Mouse (Mus musculus) liver, embryonic 14.5 days (tissue): ENCODE measurements around the gene Tas1r1. TPM values are rescaled to one million over a fixed set of nuclear protein-coding genes. Genes with fewer than 3 reads are reported as not detected.

Experiments used
- ATAC-seq: fragments of 200-750 bp; cut with Nextera tagmentation; 2 replicates; pipeline ENCODE4 v1.8.0; 2017; ENCODE audit warnings: moderate number of reproducible peaks, mild to moderate bottlenecking, moderate library complexity; ENCODE audit not compliant: insufficient read depth
- DNase-seq, 3 experiments: peaks; one replicate each; pipeline ENCODE4 v3.0.0-alpha.2; 2012 to 2013; ENCODE audit warnings: low read depth in 3 of 3, low spot score in 3 of 3
- H3K27ac ChIP-seq: fragments of 300-500 bp; sonication (generic); 2 replicates; pipeline ENCODE4 v1.5.1; 2014; ENCODE audit warnings: moderate library complexity, mild to moderate bottlenecking, control low read depth, inconsistent platforms
- H3K27me3 ChIP-seq: fragments of 300-500 bp; sonication (generic); 2 replicates; pipeline ENCODE4 v1.6.1; 2014; ENCODE audit warnings: mild to moderate bottlenecking, low read length, moderate library complexity; ENCODE audit not compliant: control insufficient read depth, insufficient read depth
- H3K36me3 ChIP-seq: fragments of 300-500 bp; sonication (generic); replicated peaks from 2 replicates; pipeline ENCODE4 v1.6.1; 2014; ENCODE audit warnings: low read depth; ENCODE audit not compliant: control insufficient read depth, insufficient read depth
- H3K4me1 ChIP-seq, 2 experiments: fragments of 200-500 bp in 1 of 2; fragments of 300-500 bp in 1 of 2; sonication (generic) in 1 of 2; replicated peaks; 2 replicates each; pipeline ENCODE4 v1.6.1; 2012 to 2014; ENCODE audit warnings: antibody characterized with exemption in 1 of 2, inconsistent platforms in 1 of 2, low read length in 1 of 2; ENCODE audit not compliant: control insufficient read depth in 2 of 2, insufficient read depth in 2 of 2
- H3K4me2 ChIP-seq: fragments of 300-500 bp; sonication (generic); 2 replicates; pipeline ENCODE4 v1.6.1; 2014; ENCODE audit warnings: low read depth, mild to moderate bottlenecking, control low read depth, moderate library complexity
- H3K4me3 ChIP-seq, 2 experiments: fragments of 200-500 bp in 1 of 2; fragments of 300-500 bp in 1 of 2; sonication (generic) in 1 of 2; 2 replicates each; pipeline ENCODE4 v1.5.1; 2012 to 2014; ENCODE audit warnings: low read depth in 2 of 2, low read length in 2 of 2, mild to moderate bottlenecking in 2 of 2, control low read depth in 1 of 2, inconsistent platforms in 1 of 2, moderate library complexity in 1 of 2; ENCODE audit not compliant: insufficient read depth in 1 of 2
- H3K9ac ChIP-seq: fragments of 300-500 bp; sonication (generic); replicated peaks from 2 replicates; pipeline ENCODE4 v1.6.1; 2014; ENCODE audit warnings: mild to moderate bottlenecking, control low read depth, moderate library complexity
- H3K9me3 ChIP-seq: fragments of 300-500 bp; sonication (generic); 2 replicates; pipeline ENCODE4 v1.6.1; 2016; ENCODE audit warnings: low read length, mixed read lengths; ENCODE audit not compliant: control insufficient read depth
- CTCF ChIP-seq: IDR thresholded peaks from 2 replicates; pipeline ENCODE4 v1.5.1; 2016; ENCODE audit warnings: antibody characterized with exemption, low read depth, control low read depth
- EP300 ChIP-seq: IDR thresholded peaks from 2 replicates; pipeline ENCODE4 v1.6.1; 2016; ENCODE audit warnings: antibody characterized with exemption, low read depth
- WGBS: fragments of 180-500 bp; shearing (Covaris S2); extraction: QIAGEN DNeasy Blood & Tissue Kit; methylation state at CpG from one replicate; pipeline ENCODE4 v1.1.7; 2014; ENCODE audit not compliant: insufficient replicate concordance; 5-methylcytosine and 5-hydroxymethylcytosine counted together
- polyA plus RNA-seq, 2 experiments: library from polyadenylated mRNA; depleted of rRNA in 1 of 2; stranded (reverse) in 1 of 2; unstranded in 1 of 2; fragments of >200 nt; fragmentation: Nextera tagmentation in 1 of 2; extraction: Ambion mirVana in 1 of 2; gene quantifications; 2 replicates each; pipeline versions ENCODE4 v1.2.1 to v1.2.3; 2012 to 2014

Tas1r1 gene
- polyA plus RNA-seq, 2 experiments = 0.03 TPM; not detected in 1

DNA sequence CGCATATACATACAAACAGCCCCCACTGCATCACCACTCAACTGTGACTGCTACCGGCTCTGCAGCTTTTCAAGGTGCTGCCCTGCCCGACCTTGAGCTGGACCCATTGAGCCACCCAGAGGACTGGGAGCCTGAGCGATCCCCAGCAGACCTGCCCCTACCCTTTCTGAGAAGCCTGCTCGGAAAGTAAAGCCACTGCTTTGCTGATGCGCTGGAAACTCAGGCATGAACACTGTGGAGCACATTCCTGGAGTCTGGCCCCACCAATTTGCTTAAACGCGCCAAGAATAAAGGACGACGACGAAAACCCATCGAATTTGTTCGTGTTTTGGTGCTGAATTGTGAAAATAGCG is 30.2 kb downstream of the Tas1r1 start:
- no peaks in the 10 kb centered on the region for H3K9me3 ChIP-seq
- DNase-seq = no peak
- no peaks in the 10 kb centered on the region; the same call in 1 of the 2 replicates for H3K36me3 ChIP-seq
- peak overlapping the region; percentile 58 to 92 for H3K4me3 ChIP-seq
- peaks cover 27 to 28% of the 10 kb centered on the region in 2 experiments for H3K4me1 ChIP-seq
- no peak for ATAC-seq
- WGBS = 2% methylated on average over 14 of the region's 14 CpGs
- TF ChIP-seq EP300 (no peak), CTCF (no peak)
- H3K9ac ChIP-seq = peak overlapping the region; percentile 61
- H3K27me3 ChIP-seq = peaks cover 15% of the 10 kb centered on the region
- no peak overlapping the region for H3K27ac ChIP-seq
- peak overlapping the region; percentile 100 for H3K4me2 ChIP-seq

DNA sequence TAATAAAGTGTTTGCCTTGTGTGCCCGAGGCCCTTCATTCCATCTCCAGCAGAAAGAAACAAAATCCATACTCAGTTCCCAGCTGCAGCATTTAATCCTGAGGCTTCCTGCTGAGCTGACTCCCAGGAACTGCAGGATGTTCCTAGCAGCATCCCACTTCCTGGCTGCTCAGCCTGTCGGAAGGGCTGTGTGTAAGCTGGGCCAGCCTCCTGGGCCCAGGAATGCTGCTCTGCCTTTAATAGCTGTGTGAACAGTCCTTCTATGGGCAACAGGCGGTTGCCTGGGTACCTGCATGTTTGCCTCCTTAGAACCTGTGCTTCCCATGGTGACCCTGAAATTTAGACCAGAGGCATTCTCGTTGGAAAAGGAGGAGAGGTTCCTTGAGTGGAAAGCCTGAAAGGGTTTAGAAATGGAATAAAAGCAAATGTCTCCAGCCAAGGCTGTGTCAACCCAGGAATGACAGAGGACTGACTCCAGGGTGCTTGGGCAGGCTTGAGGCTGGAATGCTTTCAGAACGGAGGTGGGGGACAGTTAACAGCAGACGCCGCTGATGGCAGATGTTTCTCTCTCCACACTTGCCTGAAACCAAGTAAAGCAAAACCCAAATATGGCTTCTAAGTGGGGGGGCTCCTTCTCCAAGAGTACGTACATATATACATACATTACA is 30.8 kb downstream of the Tas1r1 start:
- ATAC-seq (no peak), DNase-seq (no peak)
- Histone ChIP-seq H3K36me3 (no peaks in the 10 kb centered on the region; the same call in 1 of the 2 replicates), H3K9me3 (no peaks in the 10 kb centered on the region), H3K27me3 (peaks cover 15% of the 10 kb centered on the region), H3K27ac (no peak overlapping the region), H3K9ac (peak overlapping the region; percentile 61), H3K4me2 (peak overlapping the region; percentile 100), H3K4me3 (peak overlapping the region in 1 of 2 experiments; percentile 92; a peak in 2 of 4 replicates), H3K4me1 (peaks cover 27 to 28% of the 10 kb centered on the region in 2 experiments)
- no peak for TF ChIP-seq CTCF
- no peak for TF ChIP-seq EP300
- 30% methylated on average over 8 of the region's 8 CpGs for WGBS

DNA sequence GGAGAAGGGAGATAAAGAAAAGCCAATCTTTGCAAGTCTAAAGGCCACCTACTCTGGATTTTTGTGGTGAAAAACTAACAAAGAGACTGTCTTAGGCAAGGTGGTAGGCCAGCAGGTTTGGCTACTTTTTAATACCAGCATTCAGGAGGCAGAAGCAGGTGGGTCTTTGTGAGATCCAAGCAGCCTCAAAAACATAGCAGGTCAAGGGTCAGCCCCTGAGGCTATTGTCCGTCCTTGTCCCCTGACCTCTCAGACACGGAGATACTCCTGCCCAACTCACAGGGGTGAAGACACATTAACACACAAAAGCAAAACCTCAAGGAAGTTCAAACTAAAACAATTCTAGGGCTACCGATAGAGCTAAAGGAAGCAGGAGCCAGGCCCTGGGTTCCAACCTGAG is 31.6 kb downstream of the Tas1r1 start:
- Histone ChIP-seq H3K4me1 (peaks cover 27 to 28% of the 10 kb centered on the region in 2 experiments), H3K27ac (no peak overlapping the region), H3K9ac (no peak overlapping the region), H3K4me2 (no peak overlapping the region), H3K36me3 (no peaks in the 10 kb centered on the region; the same call in 1 of the 2 replicates), H3K9me3 (no peaks in the 10 kb centered on the region), H3K4me3 (no peak overlapping the region), H3K27me3 (peaks cover 15% of the 10 kb centered on the region)
- DNase-seq (no peak), ATAC-seq (no peak)
- TF ChIP-seq EP300 = no peak
- TF ChIP-seq CTCF = no peak
- WGBS = 51% methylated on average over 3 of the region's 3 CpGs

DNA sequence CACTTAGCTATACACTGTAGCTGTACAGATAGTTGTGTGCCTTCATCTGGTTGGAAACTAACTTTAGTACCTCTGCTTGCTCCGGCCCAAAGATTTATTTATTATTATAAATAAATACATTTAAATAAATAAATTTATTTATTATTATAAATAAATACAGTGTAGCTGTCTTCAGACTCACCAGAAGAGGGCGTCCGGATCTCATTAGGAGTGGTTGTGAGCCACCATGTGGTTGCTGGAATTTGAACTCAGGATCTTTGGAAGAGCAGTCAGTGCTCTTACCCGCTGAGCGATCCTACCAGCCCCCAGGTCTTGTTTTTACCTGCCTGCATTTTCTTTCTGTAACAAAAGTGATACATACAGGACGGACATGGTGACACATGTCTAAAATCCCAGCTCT is 32.2 kb downstream of the Tas1r1 start:
- TF ChIP-seq EP300 (no peak), CTCF (peak; percentile 51)
- no peak for DNase-seq
- no peaks in the 10 kb centered on the region for H3K36me3 ChIP-seq
- no peak for ATAC-seq
- WGBS = 65% methylated on average over 6 of the region's 6 CpGs
- H3K4me2 ChIP-seq = no peak overlapping the region
- no peak overlapping the region for H3K4me3 ChIP-seq
- no peak overlapping the region for H3K27ac ChIP-seq
- H3K9me3 ChIP-seq = no peaks in the 10 kb centered on the region
- peaks cover 21% of the 10 kb centered on the region in 2 experiments for H3K4me1 ChIP-seq
- no peak overlapping the region for H3K9ac ChIP-seq
- H3K27me3 ChIP-seq = peaks cover 15% of the 10 kb centered on the region

DNA sequence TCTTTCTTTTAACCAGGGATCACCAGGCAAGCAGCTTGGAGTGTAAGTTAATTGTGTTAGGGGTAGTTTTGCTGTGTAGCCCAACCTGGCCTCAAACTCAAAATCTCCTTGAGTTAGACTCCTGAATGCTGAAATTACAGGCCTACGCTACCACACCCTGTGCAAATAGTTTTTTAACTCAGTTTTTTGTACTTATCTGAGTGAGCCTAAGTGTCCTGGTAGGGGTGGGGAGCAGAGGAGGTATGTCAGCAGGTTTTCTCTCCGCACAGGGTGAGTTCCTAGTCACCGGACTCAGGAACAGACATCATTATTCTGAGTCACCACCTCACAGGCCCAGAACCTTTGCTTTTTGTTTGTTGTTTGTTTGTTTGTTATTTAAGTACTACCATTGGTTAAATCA is 36.3 kb downstream of the Tas1r1 start:
- H3K9ac ChIP-seq = no peak overlapping the region
- H3K4me3 ChIP-seq = no peak overlapping the region
- no peaks in the 10 kb centered on the region for H3K9me3 ChIP-seq
- TF ChIP-seq CTCF (no peak), EP300 (no peak)
- ATAC-seq (no peak), DNase-seq (no peak)
- 62% methylated on average over 3 of the region's 3 CpGs for WGBS
- no peaks in the 10 kb centered on the region for H3K36me3 ChIP-seq
- no peak overlapping the region for H3K4me2 ChIP-seq
- peaks cover 4% of the 10 kb centered on the region for H3K27me3 ChIP-seq
- H3K4me1 ChIP-seq = peaks cover 8 to 9% of the 10 kb centered on the region in 2 experiments
- no peak overlapping the region for H3K27ac ChIP-seq
